Mouse (Mus musculus) intestine, postnatal 0 days (tissue): Measurements from ENCODE around the gene Rab1b. TPM values are rescaled to one million over a fixed set of nuclear protein-coding genes. Genes with fewer than 3 reads are reported as not detected.

Source experiments
- ATAC-seq: fragments of 200-750 bp; cut with Nextera tagmentation; 2 replicates; pipeline ENCODE4 v1.8.0; 2017; ENCODE audit warnings: mild to moderate bottlenecking, moderate TSS enrichment, moderate library complexity
- H3K27ac ChIP-seq: fragments of 300-500 bp; sonication (generic); 2 replicates; pipeline ENCODE4 v1.5.1; 2014; ENCODE audit warnings: mild to moderate bottlenecking, low read depth, low read length, moderate library complexity
- H3K27me3 ChIP-seq: fragments of 300-500 bp; sonication (generic); replicated peaks from 2 replicates; pipeline ENCODE4 v1.6.1; 2014; ENCODE audit warnings: low read length, mixed read lengths; ENCODE audit not compliant: control insufficient read depth, insufficient read depth
- H3K36me3 ChIP-seq: fragments of 300-500 bp; sonication (generic); 2 replicates; pipeline ENCODE4 v1.6.1; 2014; ENCODE audit warnings: mild to moderate bottlenecking, moderate library complexity; ENCODE audit not compliant: control insufficient read depth, insufficient read depth
- H3K4me1 ChIP-seq: fragments of 300-500 bp; sonication (generic); replicated peaks from 2 replicates; pipeline ENCODE4 v1.6.1; 2014; ENCODE audit warnings: antibody characterized with exemption, low read length, mixed read lengths; ENCODE audit not compliant: control insufficient read depth, insufficient read depth
- H3K4me2 ChIP-seq: fragments of 300-500 bp; sonication (generic); replicated peaks from 2 replicates; pipeline ENCODE4 v1.6.1; 2014; ENCODE audit warnings: low read depth, mild to moderate bottlenecking, moderate library complexity
- H3K4me3 ChIP-seq: fragments of 300-500 bp; sonication (generic); 2 replicates; pipeline ENCODE4 v1.5.1; 2014; ENCODE audit warnings: low read depth, low read length
- H3K9ac ChIP-seq: fragments of 300-500 bp; sonication (generic); 2 replicates; pipeline ENCODE4 v1.6.1; 2014; ENCODE audit warnings: mild to moderate bottlenecking, low read depth, low read length
- H3K9me3 ChIP-seq: fragments of 300-500 bp; sonication (generic); 2 replicates; pipeline ENCODE4 v1.6.1; 2016; ENCODE audit warnings: mixed run types; ENCODE audit not compliant: control insufficient read depth
- CTCF ChIP-seq: sonication (generic); IDR thresholded peaks from 2 replicates; pipeline ENCODE4 v1.5.1; 2016; ENCODE audit warnings: low read depth, mild to moderate bottlenecking, control low read depth, antibody characterized with exemption, moderate library complexity
- WGBS: fragments of 180-500 bp; shearing (Covaris S2); extraction: QIAGEN DNeasy Blood & Tissue Kit; methylation state at CpG from one replicate; pipeline ENCODE4 v1.1.7; 2014; 5-methylcytosine and 5-hydroxymethylcytosine counted together
- polyA plus RNA-seq: library from polyadenylated mRNA; unstranded; fragments of >200 nt; fragmentation: Nextera tagmentation; extraction: Ambion mirVana; gene quantifications from 2 replicates; pipeline ENCODE4 v1.2.1, GENCODE M21; 2015

Gene Rab1b
- polyA plus RNA-seq, 1 experiment from 2014 or later: 185 TPM

DNA sequence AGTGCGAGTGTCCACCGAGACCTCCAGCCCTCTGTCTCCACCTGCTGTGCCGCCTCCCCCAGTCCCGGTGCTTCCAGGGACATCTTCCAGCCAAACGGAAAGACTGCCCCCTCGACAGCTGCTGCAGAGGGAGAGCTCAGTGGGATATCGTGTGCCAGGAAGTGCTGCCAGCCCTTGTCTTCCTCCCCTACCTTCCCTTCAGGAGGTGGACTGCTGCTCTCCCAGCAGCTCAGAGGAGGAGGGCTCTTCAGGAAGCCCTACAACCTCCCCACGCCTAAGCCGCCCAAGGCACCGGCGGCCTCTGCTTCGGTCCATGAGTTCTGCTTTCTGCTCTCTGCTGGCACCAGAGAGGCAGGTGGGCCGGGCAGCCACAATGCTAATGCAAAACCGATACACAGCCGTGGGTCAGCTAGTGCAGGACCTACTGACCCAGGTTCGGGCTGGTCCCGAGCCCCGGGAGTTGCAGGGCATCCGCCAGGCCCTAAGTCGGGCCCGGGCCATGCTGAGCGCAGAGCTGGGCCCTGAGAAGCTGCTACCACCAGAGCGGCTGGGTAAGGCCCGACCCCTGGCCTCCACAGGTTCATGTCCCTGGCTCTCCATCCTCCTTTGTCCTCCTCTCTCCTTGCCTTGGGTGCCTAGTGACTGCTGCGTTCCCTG is 54.6 kb downstream of the Rab1b start:
- Histone ChIP-seq H3K9ac (no peak overlapping the region), H3K36me3 (peaks cover 20% of the 10 kb centered on the region), H3K4me2 (no peak overlapping the region), H3K9me3 (no peaks in the 10 kb centered on the region), H3K27ac (no peak overlapping the region), H3K27me3 (no peaks in the 10 kb centered on the region), H3K4me3 (no peak overlapping the region), H3K4me1 (no peaks in the 10 kb centered on the region)
- no peak for ATAC-seq
- no peak for TF ChIP-seq CTCF
- 57% methylated on average over 24 of the region's 25 CpGs for WGBS

DNA sequence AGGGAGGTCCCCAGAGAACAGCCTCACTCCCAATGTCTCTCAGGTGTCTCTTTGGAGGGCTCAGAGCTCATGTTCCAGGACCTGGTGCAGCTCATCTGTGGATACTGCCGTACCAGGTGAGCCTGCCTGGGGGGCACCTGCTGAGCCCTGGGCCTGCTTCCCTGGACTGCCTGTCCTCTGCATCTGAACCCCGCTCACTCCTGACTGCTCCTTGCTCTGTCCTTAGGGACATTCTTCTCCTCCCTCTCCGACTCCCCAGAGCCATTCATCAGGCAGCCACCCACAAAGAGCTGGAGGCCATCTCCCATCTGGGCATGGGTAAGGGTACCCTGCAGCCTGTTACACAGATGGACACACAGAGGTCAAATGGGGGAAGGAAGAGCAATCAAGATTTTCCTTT is 55.4 kb downstream of the Rab1b start:
- Histone ChIP-seq H3K9ac (no peak overlapping the region), H3K4me2 (peak overlapping the region; percentile 60), H3K27ac (no peak overlapping the region), H3K4me3 (0 out of 2 replicates have a peak overlapping the region, but pooled peaks have one; percentile 34), H3K27me3 (no peaks in the 10 kb centered on the region), H3K36me3 (peaks cover 27% of the 10 kb centered on the region), H3K9me3 (no peaks in the 10 kb centered on the region), H3K4me1 (no peaks in the 10 kb centered on the region)
- ATAC-seq: no peak
- TF ChIP-seq CTCF: no peak
- 67% methylated on average over 3 of the region's 3 CpGs for WGBS

DNA sequence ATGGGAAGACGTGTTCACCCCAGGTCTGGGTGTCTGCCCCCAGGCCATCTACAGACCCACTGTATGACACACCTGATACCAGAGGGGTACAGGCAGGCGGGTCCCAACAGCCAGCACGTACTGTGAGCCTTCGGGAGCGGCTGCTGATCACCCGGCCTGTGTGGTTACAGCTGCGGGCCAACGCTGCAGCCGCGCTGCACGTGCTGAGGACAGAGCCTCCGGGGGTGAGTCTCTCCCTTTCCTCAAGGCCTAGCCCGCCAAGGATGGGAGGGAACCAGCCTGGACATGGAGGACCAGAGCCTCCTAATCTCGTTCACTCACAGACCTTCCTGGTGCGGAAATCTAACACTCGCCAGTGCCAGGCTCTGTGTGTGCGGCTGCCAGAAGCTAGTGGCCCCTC is 55.8 kb downstream of the Rab1b start:
- Histone ChIP-seq H3K4me1 (no peaks in the 10 kb centered on the region), H3K27ac (no peak overlapping the region), H3K9me3 (no peaks in the 10 kb centered on the region), H3K4me2 (peak overlapping the region; percentile 60), H3K36me3 (peaks cover 30% of the 10 kb centered on the region), H3K27me3 (no peaks in the 10 kb centered on the region), H3K4me3 (peak overlapping the region; percentile 34), H3K9ac (no peak overlapping the region; the same call in 1 of the 2 replicates)
- ATAC-seq: no peak
- TF ChIP-seq CTCF: no peak
- WGBS: 7% methylated on average over 17 of the region's 17 CpGs

GRCm38 (mm10) chr19:5050047-5050905 is 56.6 kb downstream of the Rab1b start, which contains the start of gene Rin1:
Gene Rin1 (plus strand): TSS chr19:5050481.
- Histone ChIP-seq H3K9ac (no peak within 1 kb of the TSS; the same call in 1 of the 2 replicates), H3K4me1 (no peaks in the 10 kb centered on the region), H3K36me3 (peaks cover 30% of the 10 kb centered on the region), H3K4me2 (peak within 1 kb of the TSS; percentile 60), H3K27ac (no peak within 1 kb of the TSS), H3K27me3 (no peaks in the 10 kb centered on the region), H3K4me3 (peak within 1 kb of the TSS; percentile 34), H3K9me3 (no peaks in the 10 kb centered on the region)
- ATAC-seq: peak; percentile 76
- TF ChIP-seq CTCF: peak; percentile 72
- WGBS: 21% methylated on average over 13 of the region's 14 CpGs

GRCm38 (mm10) chr19:5049325-5049724 is 57.5 kb downstream of the Rab1b start:
- 87% methylated on average over 6 of the region's 6 CpGs for WGBS
- no peak for ATAC-seq
- Histone ChIP-seq H3K4me1 (no peaks in the 10 kb centered on the region), H3K4me2 (no peak overlapping the region), H3K9ac (no peak overlapping the region), H3K4me3 (no peak overlapping the region), H3K27me3 (no peaks in the 10 kb centered on the region), H3K36me3 (peaks cover 30% of the 10 kb centered on the region), H3K9me3 (no peaks in the 10 kb centered on the region), H3K27ac (no peak overlapping the region)
- TF ChIP-seq CTCF: no peak

Other genes starting within 250 kb of the Rab1b start
- gene Actn3, start 229.2 kb downstream of the Rab1b start, polyA plus RNA-seq: 0.47 and 0.56 TPM in 2 replicates
- gene Zdhhc24, start 228.4 kb downstream of the Rab1b start, polyA plus RNA-seq: 7.6 and 9.1 TPM in 2 replicates
- 0.60 and 0.98 TPM in 2 replicates for gene Bbs1, start 200.4 kb downstream of the Rab1b start, polyA plus RNA-seq
- 59.2 and 60.0 TPM in 2 replicates for gene Dpp3, start 178.8 kb downstream of the Rab1b start, polyA plus RNA-seq
- gene Peli3, start 163.9 kb downstream of the Rab1b start, polyA plus RNA-seq: 0.46 and 0.89 TPM in 2 replicates
- gene Mrpl11, start 144.9 kb downstream of the Rab1b start, polyA plus RNA-seq: 73.7 and 78.1 TPM in 2 replicates
- gene Npas4, start 116.8 kb downstream of the Rab1b start, polyA plus RNA-seq: 0.09 and 0.12 TPM in 2 replicates
- 1.3 and 1.8 TPM in 2 replicates for gene Slc29a2, start 83.2 kb downstream of the Rab1b start, polyA plus RNA-seq
- gene B4gat1, start 68.2 kb downstream of the Rab1b start, polyA plus RNA-seq: 16.2 and 17.9 TPM in 2 replicates
- 0.56 TPM in 1 of 2 replicates, not detected in the other for gene AC124502.3, start 68.2 kb downstream of the Rab1b start, polyA plus RNA-seq
- gene Brms1, start 65.7 kb downstream of the Rab1b start, polyA plus RNA-seq: 33.2 and 33.4 TPM in 2 replicates
- 0.77 and 0.78 TPM in 2 replicates for gene Rin1, start 56.6 kb downstream of the Rab1b start, polyA plus RNA-seq
- 19.9 and 23.0 TPM in 2 replicates for gene Cd248, start 39.0 kb downstream of the Rab1b start, polyA plus RNA-seq
- 4.0 TPM in 2 replicates for gene Tmem151a, start 21.5 kb downstream of the Rab1b start, polyA plus RNA-seq
- 182 and 198 TPM in 2 replicates for gene Yif1a, start 18.5 kb downstream of the Rab1b start, polyA plus RNA-seq
- 5.6 and 5.8 TPM in 2 replicates for gene Cnih2, start 8.6 kb downstream of the Rab1b start, polyA plus RNA-seq
- 8.0 and 9.1 TPM in 2 replicates for gene Klc2, start 11.5 kb upstream of the Rab1b start, polyA plus RNA-seq
- gene Pacs1, start 166.0 kb upstream of the Rab1b start, polyA plus RNA-seq: 6.2 and 6.6 TPM in 2 replicates
- 160 and 172 TPM in 2 replicates for gene Sf3b2, start 188.4 kb upstream of the Rab1b start, polyA plus RNA-seq
- 0.55 and 0.67 TPM in 2 replicates for gene Gal3st3, start 191.3 kb upstream of the Rab1b start, polyA plus RNA-seq
- gene Catsper1, start 228.7 kb upstream of the Rab1b start, polyA plus RNA-seq: not detected in 2 replicates
- 624 and 632 TPM in 2 replicates for gene Cst6, start 242.5 kb upstream of the Rab1b start, polyA plus RNA-seq